Mouse (Mus musculus) MEL (cell line): Measurements from ENCODE around the gene Slc35b2. TPM values are rescaled to one million over a fixed set of nuclear protein-coding genes. Genes with fewer than 3 reads are reported as not detected.

ENCODE experiments used
- DNase-seq: peaks from one replicate; pipeline ENCODE4 v3.0.0; 2011; ENCODE audit warnings: low read depth, low spot score
- H3K27ac ChIP-seq: 2 replicates; pipeline ENCODE4 v1.5.1; 2012; ENCODE audit warnings: low read depth, mild to moderate bottlenecking, control low read depth, low read length, moderate library complexity; ENCODE audit not compliant: control insufficient read depth
- H3K27me3 ChIP-seq, 2 experiments: fragments of 150-350 bp in 1 of 2; sonication (generic) in 1 of 2; 2 replicates each; pipeline ENCODE4 v1.6.1; 2012; ENCODE audit warnings: low read length in 2 of 2, mild to moderate bottlenecking in 2 of 2, improper control_type of control experiment in 1 of 2, moderate library complexity in 1 of 2; ENCODE audit not compliant: insufficient read depth in 2 of 2, control insufficient read depth in 1 of 2
- H3K36me3 ChIP-seq, 2 experiments: 2 replicates each; pipeline ENCODE4 v1.6.1; 2012 to 2014; ENCODE audit warnings: low read length in 2 of 2, improper control_type of control experiment in 1 of 2, inconsistent platforms in 1 of 2, mild to moderate bottlenecking in 1 of 2; ENCODE audit not compliant: insufficient read depth in 2 of 2, control insufficient read depth in 1 of 2
- H3K4me1 ChIP-seq, 2 experiments: fragments of 150-350 bp in 1 of 2; sonication (generic) in 1 of 2; 2 replicates each; pipeline ENCODE4 v1.6.1; 2012; ENCODE audit warnings: low read length in 2 of 2, improper control_type of control experiment in 1 of 2, mild to moderate bottlenecking in 1 of 2; ENCODE audit not compliant: insufficient read depth in 2 of 2, control insufficient read depth in 1 of 2
- H3K4me3 ChIP-seq, 2 experiments: fragments of 150-350 bp in 1 of 2; sonication (generic) in 1 of 2; 2 replicates each; pipeline ENCODE4 v1.5.1; 2012; ENCODE audit warnings: low read depth in 2 of 2, low read length in 2 of 2, mild to moderate bottlenecking in 2 of 2, moderate library complexity in 2 of 2, control low read depth in 1 of 2, improper control_type of control experiment in 1 of 2; ENCODE audit not compliant: control insufficient read depth in 1 of 2, insufficient read depth in 1 of 2
- H3K79me2 ChIP-seq: 2 replicates; pipeline ENCODE4 v1.6.1; 2012; ENCODE audit warnings: mild to moderate bottlenecking, low read length, moderate library complexity; ENCODE audit not compliant: control insufficient read depth, poor library complexity, insufficient read depth
- H3K9ac ChIP-seq: 2 replicates; pipeline ENCODE4 v1.6.1; 2012; ENCODE audit warnings: low read depth, mild to moderate bottlenecking, control low read depth, low read length, moderate library complexity; ENCODE audit not compliant: control insufficient read depth, poor library complexity, severe bottlenecking
- H3K9me3 ChIP-seq: fragments of 150-350 bp; sonication (generic); replicated peaks from 2 replicates; pipeline ENCODE4 v1.6.1; 2012; ENCODE audit warnings: mild to moderate bottlenecking, low read length, improper control_type of control experiment, moderate library complexity; ENCODE audit not compliant: insufficient read depth
- BHLHE40 ChIP-seq: IDR thresholded peaks from 2 replicates; pipeline ENCODE4 v1.6.1; 2012; ENCODE audit warnings: low read depth, mild to moderate bottlenecking, inconsistent platforms, low read length, improper control_type of control experiment, borderline replicate concordance
- CHD2 ChIP-seq: IDR thresholded peaks from 2 replicates; pipeline ENCODE4 v1.6.1; 2011; ENCODE audit warnings: low read length, improper control_type of control experiment
- E2F4 ChIP-seq: IDR thresholded peaks from 2 replicates; pipeline ENCODE4 v1.6.1; 2011; ENCODE audit warnings: low read depth, low read length, improper control_type of control experiment, borderline replicate concordance
- EP300 ChIP-seq, 2 experiments: IDR thresholded peaks; 2 replicates each; pipeline ENCODE4 v1.6.1; 2011; ENCODE audit warnings: improper control_type of control experiment in 2 of 2, low read length in 2 of 2, low read depth in 1 of 2, mild to moderate bottlenecking in 1 of 2
- ETS1 ChIP-seq: IDR thresholded peaks from 2 replicates; pipeline ENCODE4 v1.6.1; 2012; ENCODE audit warnings: low read depth, mild to moderate bottlenecking, inconsistent platforms, low read length, improper control_type of control experiment, moderate library complexity
- GABPA ChIP-seq: IDR thresholded peaks from 2 replicates; pipeline ENCODE4 v1.6.1; 2012; ENCODE audit warnings: low read depth, mild to moderate bottlenecking, inconsistent platforms, low read length, improper control_type of control experiment, moderate library complexity
- GATA1 ChIP-seq: IDR thresholded peaks from 2 replicates; pipeline ENCODE4 v1.6.1; 2011; ENCODE audit warnings: low read depth, low read length, improper control_type of control experiment
- KAT2A ChIP-seq: conservative IDR thresholded peaks from 2 replicates; pipeline ENCODE4 v1.6.1; 2012; ENCODE audit warnings: low read depth, low read length, improper control_type of control experiment, inconsistent platforms
- MAX ChIP-seq: IDR thresholded peaks from 2 replicates; pipeline ENCODE4 v1.6.1; 2011; ENCODE audit warnings: low read length, improper control_type of control experiment
- MXI1 ChIP-seq: IDR thresholded peaks from 2 replicates; pipeline ENCODE4 v1.6.1; 2011; ENCODE audit warnings: mild to moderate bottlenecking, low read depth, low read length, improper control_type of control experiment
- MYB ChIP-seq: IDR thresholded peaks from 2 replicates; pipeline ENCODE4 v1.6.1; 2011; ENCODE audit warnings: mild to moderate bottlenecking, low read depth, low read length, improper control_type of control experiment
- MYC ChIP-seq: IDR thresholded peaks from 2 replicates; pipeline ENCODE4 v1.6.1; 2011; ENCODE audit warnings: low read depth, mild to moderate bottlenecking, low read length, improper control_type of control experiment, moderate library complexity
- NRF1 ChIP-seq: IDR thresholded peaks from 2 replicates; pipeline ENCODE4 v1.6.1; 2014; ENCODE audit warnings: low read depth, mild to moderate bottlenecking, inconsistent platforms, low read length, improper control_type of control experiment, moderate library complexity; ENCODE audit not compliant: poor library complexity, insufficient read depth, severe bottlenecking
- POLR2AphosphoS5 ChIP-seq: IDR thresholded peaks from 2 replicates; pipeline ENCODE4 v1.6.1; 2012; ENCODE audit warnings: low read depth, borderline replicate concordance, mild to moderate bottlenecking, inconsistent platforms, low read length, moderate library complexity, mixed read lengths
- RAD21 ChIP-seq: IDR thresholded peaks from 2 replicates; pipeline ENCODE4 v1.6.1; 2011; ENCODE audit warnings: mild to moderate bottlenecking, low read depth, low read length, improper control_type of control experiment
- RCOR1 ChIP-seq: IDR thresholded peaks from 2 replicates; pipeline ENCODE4 v1.6.1; 2012; ENCODE audit warnings: low read depth, mild to moderate bottlenecking, inconsistent platforms, low read length, improper control_type of control experiment
- SIN3A ChIP-seq: IDR thresholded peaks from 2 replicates; pipeline ENCODE4 v1.6.1; 2012; ENCODE audit warnings: low read length, improper control_type of control experiment, inconsistent platforms
- SMC3 ChIP-seq: IDR thresholded peaks from 2 replicates; pipeline ENCODE4 v1.6.1; 2011; ENCODE audit warnings: low read depth, low read length, improper control_type of control experiment
- TAL1 ChIP-seq: IDR thresholded peaks from 2 replicates; pipeline ENCODE4 v1.6.1; 2012; ENCODE audit warnings: mild to moderate bottlenecking, inconsistent platforms, low read length, moderate library complexity, mixed read lengths
- USF1 ChIP-seq: IDR thresholded peaks from 2 replicates; pipeline ENCODE4 v1.6.1; 2014; ENCODE audit warnings: low read depth, mild to moderate bottlenecking, inconsistent platforms, low read length, improper control_type of control experiment, moderate library complexity
- USF2 ChIP-seq, 2 experiments: IDR thresholded peaks; 2 replicates each; pipeline ENCODE4 v1.6.1; 2011 to 2012; ENCODE audit warnings: improper control_type of control experiment in 2 of 2, low read length in 2 of 2, borderline replicate concordance in 1 of 2, inconsistent platforms in 1 of 2, low read depth in 1 of 2, mild to moderate bottlenecking in 1 of 2; ENCODE audit not compliant: insufficient read depth in 1 of 2
- ZC3H11A ChIP-seq: IDR thresholded peaks from 2 replicates; pipeline ENCODE4 v1.6.1; 2012; ENCODE audit warnings: low read depth, mild to moderate bottlenecking, inconsistent platforms, low read length, improper control_type of control experiment
- ZMIZ1 ChIP-seq: IDR thresholded peaks from 2 replicates; pipeline ENCODE4 v1.6.1; 2012; ENCODE audit warnings: low read depth, mild to moderate bottlenecking, inconsistent platforms, low read length, improper control_type of control experiment, moderate library complexity
- ZNF384 ChIP-seq: IDR thresholded peaks from 2 replicates; pipeline ENCODE4 v1.6.1; 2012; ENCODE audit warnings: low read depth, mild to moderate bottlenecking, inconsistent platforms, low read length, improper control_type of control experiment
- polyA plus RNA-seq, 2 experiments: library from polyadenylated mRNA; stranded (reverse) in 1 of 2; unstranded in 1 of 2; fragments of >175 nt in 1 of 2; fragments of >200 nt in 1 of 2; gene quantifications; 2 replicates each; pipeline versions ENCODE4 v1.2.1 to v1.2.4; 2012; ENCODE audit warnings: low replicate concordance in 2 of 2, low read depth in 1 of 2; ENCODE audit not compliant: insufficient read length in 2 of 2, insufficient read depth in 1 of 2, missing spikeins in 1 of 2
- total RNA-seq: library from RNA; depleted of rRNA; stranded (reverse); fragments of 300-350 nt; gene quantifications from 2 replicates; pipeline ENCODE4 v1.2.3, GENCODE M21; 2012

Slc35b2 gene
- total and polyA plus RNA-seq, 3 experiments, result 81.7 to 111 TPM; not detected in 1

DNA sequence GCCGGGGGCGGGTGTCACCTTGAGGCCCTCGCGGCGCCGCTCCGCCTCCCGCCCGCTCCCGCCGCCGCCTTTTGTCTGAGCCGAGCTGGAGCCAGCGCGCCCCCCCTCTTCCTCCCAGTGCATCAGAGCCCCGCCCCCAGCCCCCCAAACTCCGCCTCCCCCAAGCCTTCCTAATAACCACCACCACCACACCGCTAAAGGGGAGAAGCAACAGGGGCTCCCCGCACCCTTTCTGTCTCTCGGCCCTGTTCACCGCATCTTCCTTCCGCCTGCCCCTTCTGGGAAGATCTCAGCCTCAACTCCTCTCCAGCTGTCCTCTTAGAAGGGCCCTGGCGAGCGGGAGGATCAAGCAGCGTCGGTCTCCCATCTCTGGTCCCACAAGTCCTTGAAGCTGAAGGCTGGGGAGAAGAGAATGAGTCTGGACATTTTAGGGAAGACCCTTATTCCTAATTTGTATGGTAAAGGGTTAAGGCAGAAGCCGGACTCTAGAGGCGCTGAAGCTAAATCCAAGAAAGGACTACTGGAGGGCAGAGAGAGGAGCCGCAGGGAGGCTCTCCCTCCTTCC, 14.0 kb upstream of the Slc35b2 start, which contains the start of gene Tmem151b:
Gene Tmem151b (minus strand): TSS at position 61 of the 565 bp plus-strand sequence.
- DNase-seq, result peak; percentile 59
- H3K79me2 ChIP-seq, result no peaks in the 10 kb centered on the region

DNA sequence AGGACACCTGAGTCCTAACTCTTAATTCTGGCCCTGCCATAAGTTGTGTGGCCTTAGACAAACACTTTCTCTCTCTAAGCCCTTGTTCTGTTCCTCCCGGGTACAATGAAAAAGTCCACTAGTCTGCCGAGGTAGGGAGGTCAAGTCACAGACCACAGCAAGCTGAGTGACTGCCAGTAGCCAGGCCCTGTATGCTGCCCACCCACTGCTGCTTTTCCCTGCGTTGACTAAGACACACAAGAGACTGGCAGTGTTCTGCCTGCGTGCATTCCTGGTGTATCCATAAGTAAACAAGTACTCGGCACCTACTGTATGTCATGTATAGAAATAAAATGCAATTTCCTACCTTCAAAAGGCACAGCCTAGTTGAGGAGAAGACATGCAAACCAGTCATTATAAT, 13.4 kb upstream of the Slc35b2 start:
- no peak for DNase-seq
- peaks cover 0 to 2% of the 10 kb centered on the region in 2 experiments; a peak in 3 of 4 replicates for H3K27me3 ChIP-seq
- H3K36me3 ChIP-seq, result peaks cover 0 to 7% of the 10 kb centered on the region in 2 experiments; a peak in 2 of 4 replicates
- H3K9ac ChIP-seq, result no peak overlapping the region
- TF ChIP-seq KAT2A (no peak), RAD21 (no peak), USF2 (IDR thresholded peaks at IDR 0.05; ENCODE audit: borderline replicate concordance in 1 of 2, insufficient read depth in 1 of 2, low read depth in 1 of 2, low read length in 2 of 2) (no peak), ZNF384 (no peak), RCOR1 (no peak), EP300 (IDR thresholded peaks at IDR 0.05; ENCODE audit: low read depth in 1 of 2, low read length in 2 of 2) (no peak), MYB (no peak), ZC3H11A (no peak), SMC3 (no peak), CHD2 (no peak), NRF1 (no peak), SIN3A (no peak), USF1 (no peak), MYC (no peak), ZMIZ1 (no peak), E2F4 (no peak), BHLHE40 (no peak)
- H3K79me2 ChIP-seq, result no peaks in the 10 kb centered on the region
- no peak overlapping the region for H3K4me3 ChIP-seq
- H3K4me1 ChIP-seq, result peaks cover 0 to 24% of the 10 kb centered on the region in 2 experiments; a peak in 2 of 4 replicates
- no peaks in the 10 kb centered on the region for H3K9me3 ChIP-seq
- H3K27ac ChIP-seq, result no peak overlapping the region

More for the DNA sequence above, 14.0 kb upstream of the Slc35b2 start, which contains the start of gene Tmem151b:
- Histone ChIP-seq H3K9me3 (no peaks in the 10 kb centered on the region), H3K4me1 (peaks cover 0 to 19% of the 10 kb centered on the region in 2 experiments; a peak in 2 of 4 replicates), H3K36me3 (peaks cover 0 to 4% of the 10 kb centered on the region in 2 experiments; a peak in 2 of 4 replicates), H3K27ac (no peak within 1 kb of the TSS), H3K9ac (peak within 1 kb of the TSS; percentile 49), H3K27me3 (peaks cover 0 to 2% of the 10 kb centered on the region in 2 experiments; a peak in 3 of 4 replicates), H3K4me3 (peak within 1 kb of the TSS; percentile 30 to 78)
- TF ChIP-seq BHLHE40, result no peak
- TF ChIP-seq SIN3A, result no peak
- TF ChIP-seq MYB, result no peak
- TF ChIP-seq POLR2AphosphoS5, result no peak
- no peak for TF ChIP-seq KAT2A
- TF ChIP-seq ETS1, result no peak
- TF ChIP-seq ZMIZ1, result no peak
- no peak for TF ChIP-seq MYC
- no peak for TF ChIP-seq GATA1
- TF ChIP-seq MAX, result no peak
- no peak for TF ChIP-seq MXI1
- no peak for TF ChIP-seq TAL1
- TF ChIP-seq CHD2, result no peak
- no peak for TF ChIP-seq EP300 (IDR thresholded peaks at IDR 0.05; ENCODE audit: low read depth in 1 of 2, low read length in 2 of 2)
- no peak for TF ChIP-seq GABPA
- no peak for TF ChIP-seq E2F4
- no peak for TF ChIP-seq USF2 (IDR thresholded peaks at IDR 0.05; ENCODE audit: borderline replicate concordance in 1 of 2, insufficient read depth in 1 of 2, low read depth in 1 of 2, low read length in 2 of 2)
